Mouse (Mus musculus) heart, embryonic 14.5 days (tissue): ENCODE measurements around the gene Gm10037. TPM values are rescaled to one million over a fixed set of nuclear protein-coding genes. Genes with fewer than 3 reads are reported as not detected.

Experiments used
- ATAC-seq: fragments of 200-750 bp; cut with Nextera tagmentation; 2 replicates; pipeline ENCODE4 v1.8.0; 2017; ENCODE audit warnings: low read depth, moderate TSS enrichment; ENCODE audit not compliant: insufficient number of reproducible peaks, insufficient read depth, low FRiP score
- H3K27ac ChIP-seq, 2 experiments: fragments of 200-500 bp in 1 of 2; fragments of 300-500 bp in 1 of 2; sonication (generic) in 1 of 2; replicated peaks in 1 of 2; 2 replicates each; pipeline ENCODE4 v1.5.1; 2012 to 2014; ENCODE audit warnings: low read depth in 2 of 2, low read length in 2 of 2, control low read depth in 1 of 2, mild to moderate bottlenecking in 1 of 2, mixed read lengths in 1 of 2; ENCODE audit not compliant: control insufficient read depth in 1 of 2, insufficient read depth in 1 of 2
- H3K27me3 ChIP-seq: fragments of 300-500 bp; sonication (generic); 2 replicates; pipeline ENCODE4 v1.6.1; 2014; ENCODE audit warnings: mild to moderate bottlenecking, low read length, control low read depth; ENCODE audit not compliant: control insufficient read depth, insufficient read depth
- H3K36me3 ChIP-seq: fragments of 300-500 bp; sonication (generic); 2 replicates; pipeline ENCODE4 v1.6.1; 2014; ENCODE audit warnings: mild to moderate bottlenecking, control low read depth, low read length, mixed read lengths; ENCODE audit not compliant: control insufficient read depth, insufficient read depth
- H3K4me1 ChIP-seq, 2 experiments: fragments of 200-500 bp in 1 of 2; fragments of 300-500 bp in 1 of 2; sonication (generic) in 1 of 2; 2 replicates each; pipeline ENCODE4 v1.6.1; 2012 to 2014; ENCODE audit warnings: low read length in 2 of 2, control low read depth in 1 of 2, mixed read lengths in 1 of 2; ENCODE audit not compliant: control insufficient read depth in 2 of 2, insufficient read depth in 2 of 2
- H3K4me2 ChIP-seq: fragments of 300-500 bp; sonication (generic); 2 replicates; pipeline ENCODE4 v1.6.1; 2014; ENCODE audit warnings: mild to moderate bottlenecking, low read length
- H3K4me3 ChIP-seq, 2 experiments: fragments of 200-500 bp in 1 of 2; fragments of 300-500 bp in 1 of 2; sonication (generic) in 1 of 2; 2 replicates each; pipeline ENCODE4 v1.5.1; 2012 to 2014; ENCODE audit warnings: low read length in 2 of 2, mild to moderate bottlenecking in 2 of 2, control low read depth in 1 of 2, low read depth in 1 of 2, moderate library complexity in 1 of 2; ENCODE audit not compliant: control insufficient read depth in 1 of 2, insufficient read depth in 1 of 2
- H3K9ac ChIP-seq: fragments of 300-500 bp; sonication (generic); 2 replicates; pipeline ENCODE4 v1.6.1; 2014; ENCODE audit warnings: mild to moderate bottlenecking, low read length
- H3K9me3 ChIP-seq: fragments of 300-500 bp; sonication (generic); 2 replicates; pipeline ENCODE4 v1.6.1; 2016; ENCODE audit warnings: low read length, control low read depth; ENCODE audit not compliant: control insufficient read depth
- WGBS: fragments of 180-500 bp; shearing (Covaris S2); extraction: QIAGEN DNeasy Blood & Tissue Kit; methylation state at CpG from one replicate; pipeline ENCODE4 v1.1.7; 2014; 5-methylcytosine and 5-hydroxymethylcytosine counted together
- polyA plus RNA-seq: library from polyadenylated mRNA; unstranded; fragments of >200 nt; fragmentation: Nextera tagmentation; extraction: Ambion mirVana; gene quantifications from 2 replicates; pipeline ENCODE4 v1.2.1, GENCODE M21; 2014

Gm10037 gene
- polyA plus RNA-seq, 1 experiment from 2014 or later, result 2.1 TPM

- Histone ChIP-seq H3K27ac (no peak overlapping the region), H3K4me3 (no peak overlapping the region), H3K9me3 (peaks cover 9% of the 10 kb centered on the region), H3K9ac (no peak overlapping the region), H3K4me2 (no peak overlapping the region), H3K36me3 (no peaks in the 10 kb centered on the region), H3K4me1 (no peaks in the 10 kb centered on the region), H3K27me3 (no peaks in the 10 kb centered on the region)
- WGBS, result 88% methylated on average over 8 of the region's 8 CpGs
- ATAC-seq, result no peak
Measured at GRCm38 (mm10) chr13:67883966-67884365, 53.1 kb downstream of the Gm10037 start.

Other genes with a start within 250 kb of the Gm10037 start
- 2.9 and 3.7 TPM in 2 replicates for gene Zfp729b, start 221.4 kb upstream of the Gm10037 start, polyA plus RNA-seq
- 0.20 TPM in 1 of 2 replicates, not detected in the other for gene Gm49345, start 193.3 kb upstream of the Gm10037 start, polyA plus RNA-seq
- 1.8 and 1.9 TPM in 2 replicates for gene Zfp729a, start 193.3 kb upstream of the Gm10037 start, polyA plus RNA-seq
- gene Zfp738, start 144.0 kb upstream of the Gm10037 start, polyA plus RNA-seq, result 7.9 and 9.1 TPM in 2 replicates
- gene Zfp65, start 101.9 kb upstream of the Gm10037 start, polyA plus RNA-seq, result 2.1 and 2.4 TPM in 2 replicates
- 3.8 and 4.3 TPM in 2 replicates for gene Zfp85, start 75.9 kb upstream of the Gm10037 start, polyA plus RNA-seq
- 1.3 and 1.5 TPM in 2 replicates for gene Zfp493, start 51.4 kb upstream of the Gm10037 start, polyA plus RNA-seq
- 4.1 and 4.7 TPM in 2 replicates for gene Zfp273, start 17.4 kb upstream of the Gm10037 start, polyA plus RNA-seq
- gene BC048507, start 32.2 kb downstream of the Gm10037 start, polyA plus RNA-seq, result not detected in 2 replicates